ENCODE assay signal across 8 mouse cellular contexts in the genomic region with DNA sequence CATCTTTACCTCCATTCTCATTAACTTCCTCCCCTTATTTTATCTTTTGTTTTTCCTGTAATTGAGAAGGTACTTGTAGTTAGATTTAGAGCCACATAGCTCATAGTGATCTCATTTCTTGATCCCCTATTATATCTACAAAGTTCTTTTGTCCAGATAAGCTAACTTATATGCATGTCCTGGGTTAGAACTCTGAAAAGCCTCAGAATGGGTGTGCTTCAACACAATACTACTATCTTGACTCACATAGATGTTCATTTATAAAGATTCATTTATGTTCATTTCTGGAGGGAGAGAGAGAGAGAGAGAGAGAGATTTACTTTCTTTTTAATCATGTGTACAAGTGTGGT. TPM values are rescaled to one million over a fixed set of nuclear protein-coding genes. Genes with fewer than 3 reads are reported as not detected.
DNase-seq lines count a peak whose midpoint lies in the region; ATAC-seq and TF ChIP-seq lines count a peak whose summit lies in the region.

No protein-coding gene starts in this region.

- no peaks in the 10 kb centered on the region for H3K9me3 ChIP-seq in limb, embryonic 10.5 days (replicated peaks)
- H3K9me3 ChIP-seq in neural tube, embryonic 13.5 days, result no peaks in the 10 kb centered on the region

- ATAC-seq in neural tube, embryonic 13.5 days (ENCODE audit: low read depth), result no peak
- no peak for ATAC-seq in inflammation-experienced regulatory T-cells, adult 6 months

- no peaks in the 10 kb centered on the region for H3K4me1 ChIP-seq in embryonic fibroblast, embryonic 13.5 days (ENCODE audit: control insufficient read depth, insufficient read depth, low read length)
- H3K4me1 ChIP-seq in limb, embryonic 10.5 days, result no peaks in the 10 kb centered on the region
- H3K4me1 ChIP-seq in neural tube, embryonic 13.5 days (replicated peaks), result no peaks in the 10 kb centered on the region

- H3K4me3 ChIP-seq in layer of hippocampus, adult 2 months, result peak overlapping the region; percentile 61
- peak overlapping the region; percentile 47; the same call in 1 of the 2 replicates for H3K4me3 ChIP-seq in embryonic fibroblast, embryonic 13.5 days (ENCODE audit: insufficient read depth, low read length)
- H3K4me3 ChIP-seq in limb, embryonic 10.5 days, result peak overlapping the region; percentile 51
- peak overlapping the region; percentile 49 for H3K4me3 ChIP-seq in neural tube, embryonic 13.5 days

- no peak for DNase-seq in layer of hippocampus, adult 2 months (ENCODE audit: low spot score in 2 of 2)
- no peak for DNase-seq in layer of hippocampus, adult 9-11 months
- DNase-seq in limb, embryonic 10.5 days (ENCODE audit: low spot score), result no peak
- DNase-seq in spleen, postnatal 10 days (ENCODE audit: low spot score in 2 of 2), result no peak
- no peak for DNase-seq in right cerebral cortex, postnatal 36 days (ENCODE audit: low spot score in 2 of 2)

- peak overlapping the region; percentile 70 for H3K4me2 ChIP-seq in neural tube, embryonic 13.5 days

- TF ChIP-seq POLR2A in embryonic fibroblast, embryonic 13.5 days (IDR thresholded peaks at IDR 0.05; ENCODE audit: low read depth, low read length), result no peak

- peak overlapping the region; percentile 81; the same call in 1 of the 2 replicates for H3K9ac ChIP-seq in neural tube, embryonic 13.5 days

- no peaks in the 10 kb centered on the region for H3K36me3 ChIP-seq in limb, embryonic 10.5 days
- no peaks in the 10 kb centered on the region for H3K36me3 ChIP-seq in neural tube, embryonic 13.5 days

- H3K27ac ChIP-seq in layer of hippocampus, adult 2 months, result peak overlapping the region; percentile 72; the same call in 1 of the 2 replicates
- H3K27ac ChIP-seq in embryonic fibroblast, embryonic 13.5 days (ENCODE audit: insufficient read depth, low read length), result no peak overlapping the region
- H3K27ac ChIP-seq in limb, embryonic 10.5 days, result no peak overlapping the region
- H3K27ac ChIP-seq in neural tube, embryonic 13.5 days (replicated peaks), result no peak overlapping the region

- H3K27me3 ChIP-seq in limb, embryonic 10.5 days (ENCODE audit: low read depth, poor library complexity, severe bottlenecking), result 0 out of 2 replicates have a peak, but pooled peaks cover 4% of the 10 kb centered on the region
- H3K27me3 ChIP-seq in neural tube, embryonic 13.5 days, result no peaks in the 10 kb centered on the region

- no peak for TF ChIP-seq CTCF in layer of hippocampus, adult 2 months (conservative IDR thresholded peaks at IDR 0.05)
- TF ChIP-seq CTCF in embryonic fibroblast, embryonic 13.5 days (IDR thresholded peaks at IDR 0.05; ENCODE audit: borderline replicate concordance, insufficient read depth, low read length), result no peak

RNA-seq across cellular contexts. Expression of gene Dtx4, which starts 17.3 kb away (rescaled TPM):
- 10 to 100 TPM; 32.5 to 35.9 TPM for total RNA-seq in layer of hippocampus, adult 2 months (2021)
- polyA plus RNA-seq in embryonic fibroblast, embryonic 13.5 days (2011; ENCODE audit: insufficient read length, low read depth, missing spikeins), result 6.2 and 10.4 TPM in 2 replicates
- polyA plus RNA-seq in limb, embryonic 10.5 days (2016; fragmentation: Nextera tagmentation; extraction: Ambion mirVana), result 1.8 and 2.3 TPM in 2 replicates
- polyA plus RNA-seq in neural tube, embryonic 13.5 days (2015; fragmentation: Nextera tagmentation; extraction: Ambion mirVana), result 34.2 and 35.5 TPM in 2 replicates
- 10 to 100 TPM in 2 of 3 experiments, under 1 TPM in 1; 0.96 to 13.7 (median 11.0) TPM for polyA plus RNA-seq in inflammation-experienced regulatory T-cells, adult 6 months (2017; shearing (Covaris generic))

RNA-seq across cellular contexts. Expression of gene Fam111a, which starts 27.0 kb away (rescaled TPM):
- 1 to 10 TPM; 1.5 to 2.0 TPM for total RNA-seq in layer of hippocampus, adult 2 months (2021)
- polyA plus RNA-seq in embryonic fibroblast, embryonic 13.5 days (2011; ENCODE audit: insufficient read length, low read depth, missing spikeins), result 50.9 and 56.0 TPM in 2 replicates
- 11.5 and 15.4 TPM in 2 replicates for polyA plus RNA-seq in limb, embryonic 10.5 days (2016; fragmentation: Nextera tagmentation; extraction: Ambion mirVana)
- polyA plus RNA-seq in neural tube, embryonic 13.5 days (2015; fragmentation: Nextera tagmentation; extraction: Ambion mirVana), result 7.9 and 8.0 TPM in 2 replicates
- polyA plus RNA-seq in inflammation-experienced regulatory T-cells, adult 6 months (2017; shearing (Covaris generic)), result 10 to 100 TPM; 38.8 to 73.2 (median 42.7) TPM

RNA-seq across cellular contexts. Expression of gene Mpeg1, which starts 57.9 kb away (rescaled TPM):
- 1 to 10 TPM; 5.4 to 6.6 TPM for total RNA-seq in layer of hippocampus, adult 2 months (2021)
- 0.82 and 7.0 TPM in 2 replicates for polyA plus RNA-seq in embryonic fibroblast, embryonic 13.5 days (2011; ENCODE audit: insufficient read length, low read depth, missing spikeins)
- 0.05 and 0.08 TPM in 2 replicates for polyA plus RNA-seq in limb, embryonic 10.5 days (2016; fragmentation: Nextera tagmentation; extraction: Ambion mirVana)
- 0.54 and 0.89 TPM in 2 replicates for polyA plus RNA-seq in neural tube, embryonic 13.5 days (2015; fragmentation: Nextera tagmentation; extraction: Ambion mirVana)
- under 1 TPM in 2 of 3 experiments, not detected in 1; 0.17 to 0.97 TPM for polyA plus RNA-seq in inflammation-experienced regulatory T-cells, adult 6 months (2017; shearing (Covaris generic))
